ENCODE assay signal across 15 mouse cellular contexts in genomic region chr7:120272110-120272509, GRCm38 (mm10). TPM values are rescaled to one million over a fixed set of nuclear protein-coding genes. Genes with fewer than 3 reads are reported as not detected.
DNase-seq lines count a peak whose midpoint lies in the region; ATAC-seq and TF ChIP-seq lines count a peak whose summit lies in the region.
"Had no signal": no experiment of that assay in that cellular context is flagged by ENCODE, and none has a peak within 500 bp of the region (broad histone marks: within the 10 kb centered on the region; RNA-seq: fewer than 3 reads in every experiment).

No protein-coding gene starts in this region.

- peak; percentile 43; the same call in 1 of the 2 replicates for ATAC-seq in hindbrain, embryonic 13.5 days (ENCODE audit: low FRiP score)
- no peak for ATAC-seq in hindbrain, embryonic 12.5 days (ENCODE audit: low FRiP score)
- ATAC-seq in hindbrain, postnatal 0 days: peak; percentile 55; the same call in 1 of the 2 replicates
- ATAC-seq in neural tube, embryonic 14.5 days (ENCODE audit: low read depth): peak; percentile 38; the same call in 1 of the 2 replicates
- ATAC-seq: CD4-positive, CD25-positive, alpha-beta regulatory T cell, adult 4 months had no signal

- no peaks in the 10 kb centered on the region for H3K9me3 ChIP-seq in hindbrain, embryonic 13.5 days
- no peaks in the 10 kb centered on the region for H3K9me3 ChIP-seq in hindbrain, embryonic 12.5 days (replicated peaks)
- H3K9me3 ChIP-seq in hindbrain, postnatal 0 days (ENCODE audit: low read length): no peaks in the 10 kb centered on the region
- no peaks in the 10 kb centered on the region for H3K9me3 ChIP-seq in neural tube, embryonic 14.5 days (ENCODE audit: control insufficient read depth, low read length)

- H3K4me2 ChIP-seq in hindbrain, embryonic 13.5 days: no peak overlapping the region
- H3K4me2 ChIP-seq in hindbrain, embryonic 12.5 days (replicated peaks): no peak overlapping the region
- no peak overlapping the region for H3K4me2 ChIP-seq in hindbrain, postnatal 0 days (ENCODE audit: low read depth, low read length)
- H3K4me2 ChIP-seq in neural tube, embryonic 14.5 days (ENCODE audit: low read depth, low read length): no peak overlapping the region

- TF ChIP-seq CTCF in hindbrain, postnatal 0 days (IDR thresholded peaks at IDR 0.05; ENCODE audit: low read depth): no peak

- peak; percentile 40 for DNase-seq in retina, postnatal 1 day
- no peak for DNase-seq in retina, embryonic 14.5 days (ENCODE audit: low spot score)
- DNase-seq in hindbrain, postnatal 0 days (ENCODE audit: low spot score): peak; percentile 79
- DNase-seq in ovary, adult 18-20 months (ENCODE audit: low spot score): no peak
- no peak for DNase-seq in gastrocnemius, postnatal 14 days
- DNase-seq: lung, postnatal 10 days; thymus, postnatal 25 days had no signal

- H3K27ac ChIP-seq in hindbrain, embryonic 13.5 days: no peak overlapping the region
- no peak overlapping the region for H3K27ac ChIP-seq in hindbrain, embryonic 12.5 days
- no peak overlapping the region for H3K27ac ChIP-seq in hindbrain, postnatal 0 days
- no peak overlapping the region for H3K27ac ChIP-seq in neural tube, embryonic 14.5 days (ENCODE audit: low read depth, low read length)

- H3K27me3 ChIP-seq in hindbrain, embryonic 13.5 days: no peaks in the 10 kb centered on the region
- no peaks in the 10 kb centered on the region for H3K27me3 ChIP-seq in hindbrain, embryonic 12.5 days
- no peaks in the 10 kb centered on the region for H3K27me3 ChIP-seq in hindbrain, postnatal 0 days (ENCODE audit: insufficient read depth, low read length)
- H3K27me3 ChIP-seq in neural tube, embryonic 14.5 days (ENCODE audit: control insufficient read depth, insufficient read depth, low read length): no peaks in the 10 kb centered on the region

- H3K4me1 ChIP-seq in hindbrain, embryonic 13.5 days (replicated peaks): no peaks in the 10 kb centered on the region
- H3K4me1 ChIP-seq in hindbrain, embryonic 12.5 days: no peaks in the 10 kb centered on the region
- no peaks in the 10 kb centered on the region for H3K4me1 ChIP-seq in hindbrain, postnatal 0 days (ENCODE audit: insufficient read depth, low read length)
- no peaks in the 10 kb centered on the region for H3K4me1 ChIP-seq in neural tube, embryonic 14.5 days (ENCODE audit: control insufficient read depth, insufficient read depth, low read length)

- WGBS in hindbrain, embryonic 13.5 days: 66% methylated on average over 7 of the region's 7 CpGs
- WGBS in hindbrain, embryonic 12.5 days: 74% methylated on average over 7 of the region's 7 CpGs
- 28% methylated on average over 7 of the region's 7 CpGs for WGBS in hindbrain, postnatal 0 days
- 56% methylated on average over 7 of the region's 7 CpGs for WGBS in neural tube, embryonic 14.5 days

- intact Hi-C loops in gastrocnemius, postnatal 14 days (cut with DNase I; ENCODE audit: low total_unique reads): no loop called here

- H3K4me3 ChIP-seq in hindbrain, embryonic 13.5 days: no peak overlapping the region
- no peak overlapping the region for H3K4me3 ChIP-seq in hindbrain, embryonic 12.5 days
- no peak overlapping the region for H3K4me3 ChIP-seq in hindbrain, postnatal 0 days (ENCODE audit: low read length)
- no peak overlapping the region for H3K4me3 ChIP-seq in neural tube, embryonic 14.5 days (ENCODE audit: low read depth, low read length)

- H3K36me3 ChIP-seq in hindbrain, embryonic 13.5 days: no peaks in the 10 kb centered on the region
- no peaks in the 10 kb centered on the region for H3K36me3 ChIP-seq in hindbrain, embryonic 12.5 days
- H3K36me3 ChIP-seq in hindbrain, postnatal 0 days (ENCODE audit: insufficient read depth, low read length): no peaks in the 10 kb centered on the region
- no peaks in the 10 kb centered on the region for H3K36me3 ChIP-seq in neural tube, embryonic 14.5 days (ENCODE audit: control insufficient read depth, insufficient read depth, low read length)

- H3K9ac ChIP-seq in hindbrain, embryonic 13.5 days: no peak overlapping the region
- H3K9ac ChIP-seq in hindbrain, embryonic 12.5 days: no peak overlapping the region
- H3K9ac ChIP-seq in hindbrain, postnatal 0 days (replicated peaks; ENCODE audit: low read length): no peak overlapping the region
- H3K9ac ChIP-seq in neural tube, embryonic 14.5 days (replicated peaks; ENCODE audit: low read depth, low read length): no peak overlapping the region

RNA-seq across cellular contexts. Expression of gene Abca15, which starts 56.4 kb away (rescaled TPM):
- not detected in 2 replicates for polyA plus RNA-seq in hindbrain, embryonic 13.5 days (2015; fragmentation: Nextera tagmentation; extraction: Ambion mirVana)
- polyA plus RNA-seq in hindbrain, embryonic 12.5 days (2016; fragmentation: Nextera tagmentation; extraction: Ambion mirVana): not detected in 2 replicates
- not detected in 2 replicates for total RNA-seq in hindbrain, postnatal 0 days (2014; rRNA removed)
- not detected in 2 replicates for polyA plus RNA-seq in hindbrain, postnatal 0 days (2015; fragmentation: Nextera tagmentation; extraction: Ambion mirVana)
- not detected in 2 replicates for polyA plus RNA-seq in neural tube, embryonic 14.5 days (2014; fragmentation: Nextera tagmentation; extraction: Ambion mirVana)
- not detected for total RNA-seq in gastrocnemius, postnatal 14 days (2021)
- total RNA-seq: hematopoietic stem cell, adult 5-6 weeks; left cerebral cortex, postnatal 25 days had no signal
- polyA plus RNA-seq: CD4-positive, CD25-positive, alpha-beta regulatory T cell, adult 4 months; gonadal fat pad, adult 2 months; neural tube, embryonic 11.5 days had no signal

Comparison
In these comparisons a context has a peak if more than half of its experiments do, and no peak if none do; other contexts are left out.
1. DNase-seq: peak in retina, postnatal 1 day (single experiment) and hindbrain, postnatal 0 days (single experiment); none in retina, embryonic 14.5 days (single experiment), ovary, adult 18-20 months (single experiment) and gastrocnemius, postnatal 14 days (single experiment).